Mouse (Mus musculus) CH12.LX (cell line): ENCODE measurements around the gene Gm20388. TPM values are rescaled to one million over a fixed set of nuclear protein-coding genes. Genes with fewer than 3 reads are reported as not detected.

Experiments used
- DNase-seq: peaks from one replicate; pipeline ENCODE4 v3.0.0-alpha.2; 2013; ENCODE audit errors: extremely low read depth
- H3K27ac ChIP-seq: 2 replicates; pipeline ENCODE4 v1.5.1; 2012; ENCODE audit warnings: low read depth, mild to moderate bottlenecking, control low read depth, moderate library complexity; ENCODE audit not compliant: insufficient read depth
- H3K27me3 ChIP-seq: replicated peaks from 2 replicates; pipeline ENCODE3; 2012; ENCODE audit warnings: inconsistent platforms
- H3K36me3 ChIP-seq, 2 experiments: replicated peaks in 1 of 2; 2 replicates each; pipeline versions ENCODE3 to v1.6.1; 2012; ENCODE audit warnings: inconsistent platforms in 1 of 2, low read length in 1 of 2, mild to moderate bottlenecking in 1 of 2, mixed read lengths in 1 of 2, moderate library complexity in 1 of 2; ENCODE audit not compliant: control insufficient read depth in 1 of 2, insufficient read depth in 1 of 2
- H3K4me1 ChIP-seq, 2 experiments: 2 replicates each; pipeline ENCODE4 v1.6.1; 2012; ENCODE audit warnings: inconsistent platforms in 1 of 2, moderate library complexity in 1 of 2; ENCODE audit not compliant: insufficient read depth in 2 of 2, control insufficient read depth in 1 of 2
- H3K4me2 ChIP-seq: 2 replicates; pipeline ENCODE4 v1.6.1; 2012; ENCODE audit warnings: low read depth, mild to moderate bottlenecking, control low read depth; ENCODE audit not compliant: poor library complexity, insufficient read depth, severe bottlenecking
- H3K4me3 ChIP-seq, 3 experiments: fragments of 150-350 bp in 1 of 3; sonication (generic) in 1 of 3; replicated peaks in 1 of 3; 2 replicates each; pipeline versions ENCODE3 to v1.5.1; 2011 to 2012; ENCODE audit warnings: low read depth in 2 of 3, low read length in 2 of 3, mild to moderate bottlenecking in 2 of 3, moderate library complexity in 2 of 3, control low read depth in 1 of 3, improper control_type of control experiment in 1 of 3, inconsistent platforms in 1 of 3, mixed read lengths in 1 of 3; ENCODE audit not compliant: poor library complexity in 1 of 3
- H3K79me2 ChIP-seq: replicated peaks from 2 replicates; pipeline ENCODE4 v1.6.1; 2012; ENCODE audit warnings: mild to moderate bottlenecking, moderate library complexity; ENCODE audit not compliant: control insufficient read depth, poor library complexity, insufficient read depth, severe bottlenecking; ENCODE audit errors: extremely low read depth
- H3K9ac ChIP-seq: 2 replicates; pipeline ENCODE4 v1.6.1; 2012; ENCODE audit warnings: low read depth, mild to moderate bottlenecking, control low read depth, moderate library complexity; ENCODE audit not compliant: insufficient read depth
- H3K9me3 ChIP-seq: replicated peaks from 2 replicates; pipeline ENCODE3; 2012; ENCODE audit warnings: low read length, inconsistent platforms, mixed read lengths
- BHLHE40 ChIP-seq: IDR thresholded peaks from 2 replicates; pipeline ENCODE4 v1.6.1; 2011; ENCODE audit warnings: mild to moderate bottlenecking, low read depth, low read length, improper control_type of control experiment
- CHD1 ChIP-seq: IDR thresholded peaks from 2 replicates; pipeline ENCODE4 v1.6.1; 2012; ENCODE audit warnings: low read depth, low read length, improper control_type of control experiment, inconsistent platforms
- CHD2 ChIP-seq: IDR thresholded peaks from 2 replicates; pipeline ENCODE4 v1.6.1; 2011; ENCODE audit warnings: low read length, improper control_type of control experiment
- ELF1 ChIP-seq: IDR thresholded peaks from 2 replicates; pipeline ENCODE4 v1.6.1; 2014; ENCODE audit warnings: low read depth, mild to moderate bottlenecking, inconsistent platforms, low read length, improper control_type of control experiment
- EP300 ChIP-seq: IDR thresholded peaks from 2 replicates; pipeline ENCODE4 v1.6.1; 2011; ENCODE audit warnings: low read length, improper control_type of control experiment
- ETS1 ChIP-seq: conservative IDR thresholded peaks from 2 replicates; pipeline ENCODE4 v1.6.1; 2012; ENCODE audit warnings: low read depth, mild to moderate bottlenecking, inconsistent platforms, low read length, improper control_type of control experiment, moderate library complexity
- GABPA ChIP-seq: IDR thresholded peaks from 2 replicates; pipeline ENCODE4 v1.6.1; 2012; ENCODE audit warnings: low read depth, low read length, improper control_type of control experiment, inconsistent platforms; ENCODE audit not compliant: insufficient replicate concordance
- HCFC1 ChIP-seq: IDR thresholded peaks from 2 replicates; pipeline ENCODE4 v1.6.1; 2012; ENCODE audit warnings: low read depth, mild to moderate bottlenecking, inconsistent platforms, low read length, improper control_type of control experiment
- IRF4 ChIP-seq: IDR thresholded peaks from 2 replicates; pipeline ENCODE4 v1.6.1; 2014; ENCODE audit warnings: low read depth, mild to moderate bottlenecking, inconsistent platforms, low read length, improper control_type of control experiment
- JUN ChIP-seq: IDR thresholded peaks from 2 replicates; pipeline ENCODE4 v1.6.1; 2011; ENCODE audit warnings: low read depth, mild to moderate bottlenecking, low read length, improper control_type of control experiment, moderate library complexity; ENCODE audit not compliant: insufficient read depth
- JUND ChIP-seq: conservative IDR thresholded peaks from 2 replicates; pipeline ENCODE4 v1.6.1; 2011; ENCODE audit warnings: low read depth, low read length, improper control_type of control experiment
- KAT2A ChIP-seq: IDR thresholded peaks from 2 replicates; pipeline ENCODE4 v1.6.1; 2012; ENCODE audit warnings: low read length, improper control_type of control experiment, inconsistent platforms; ENCODE audit not compliant: insufficient replicate concordance
- MAFK ChIP-seq: IDR thresholded peaks from 2 replicates; pipeline ENCODE4 v1.6.1; 2011; ENCODE audit warnings: low read length, improper control_type of control experiment; ENCODE audit not compliant: insufficient replicate concordance
- MAX ChIP-seq: IDR thresholded peaks from 2 replicates; pipeline ENCODE4 v1.6.1; 2011; ENCODE audit warnings: low read length, improper control_type of control experiment
- MAZ ChIP-seq: IDR thresholded peaks from 2 replicates; pipeline ENCODE4 v1.6.1; 2012; ENCODE audit warnings: low read depth, mild to moderate bottlenecking, inconsistent platforms, low read length, improper control_type of control experiment, moderate library complexity
- MXI1 ChIP-seq: IDR thresholded peaks from 2 replicates; pipeline ENCODE4 v1.6.1; 2011; ENCODE audit warnings: mild to moderate bottlenecking, low read depth, low read length, improper control_type of control experiment
- MYC ChIP-seq: IDR thresholded peaks from 2 replicates; pipeline ENCODE4 v1.6.1; 2011; ENCODE audit warnings: low read depth, mild to moderate bottlenecking, improper control_type of control experiment, low read length
- NELFE ChIP-seq: IDR thresholded peaks from 2 replicates; pipeline ENCODE4 v1.6.1; 2011; ENCODE audit warnings: low read depth, low read length, improper control_type of control experiment
- POLR2A ChIP-seq: IDR thresholded peaks from 2 replicates; pipeline ENCODE4 v1.6.1; 2011; ENCODE audit warnings: low read depth, mild to moderate bottlenecking, improper control_type of control experiment, low read length
- POLR2AphosphoS2 ChIP-seq: IDR thresholded peaks from 2 replicates; pipeline ENCODE4 v1.6.1; 2011; ENCODE audit warnings: low read depth, low read length, improper control_type of control experiment
- RAD21 ChIP-seq: IDR thresholded peaks from 2 replicates; pipeline ENCODE4 v1.6.1; 2011; ENCODE audit warnings: low read depth, mild to moderate bottlenecking, low read length, improper control_type of control experiment, moderate library complexity
- RCOR1 ChIP-seq: conservative IDR thresholded peaks from 2 replicates; pipeline ENCODE4 v1.6.1; 2012; ENCODE audit warnings: low read depth, mild to moderate bottlenecking, inconsistent platforms, low read length, improper control_type of control experiment
- SMC3 ChIP-seq: IDR thresholded peaks from 2 replicates; pipeline ENCODE4 v1.6.1; 2011; ENCODE audit warnings: low read depth, low read length, improper control_type of control experiment
- TBP ChIP-seq: conservative IDR thresholded peaks from 2 replicates; pipeline ENCODE4 v1.6.1; 2011; ENCODE audit warnings: low read depth, low read length, improper control_type of control experiment
- USF2 ChIP-seq: conservative IDR thresholded peaks from 2 replicates; pipeline ENCODE4 v1.6.1; 2011; ENCODE audit warnings: low read depth, low read length, improper control_type of control experiment
- ZC3H11A ChIP-seq: IDR thresholded peaks from 2 replicates; pipeline ENCODE4 v1.6.1; 2012; ENCODE audit warnings: low read depth, mild to moderate bottlenecking, inconsistent platforms, low read length, improper control_type of control experiment
- ZMIZ1 ChIP-seq: IDR thresholded peaks from 2 replicates; pipeline ENCODE4 v1.6.1; 2012; ENCODE audit warnings: low read depth, mild to moderate bottlenecking, inconsistent platforms, low read length, improper control_type of control experiment
- ZNF384 ChIP-seq: IDR thresholded peaks from 2 replicates; pipeline ENCODE4 v1.6.1; 2012; ENCODE audit warnings: low read depth, low read length, improper control_type of control experiment, inconsistent platforms
- dilution Hi-C: fragments of 300-500 bp; cut with MboI; formaldehyde crosslinking; loops from 2 replicates; pipeline ENCODE4 v1.14.3; 2020; ENCODE audit warnings: low sequenced_read_pairs; ENCODE audit not compliant: extremely low pct_unique_long_range_greater_than_20kb, extremely low pct_ligation_motif_present
- in situ Hi-C: fragments of 300-500 bp; cut with MboI; formaldehyde crosslinking; loops from 3 replicates; pipeline ENCODE4 v1.14.3; 2019; ENCODE audit warnings: low sequenced_read_pairs, low pct_ligation_motif_present, low pct_unique_long_range_greater_than_20kb, mixed read lengths
- polyA plus RNA-seq: library from polyadenylated mRNA; unstranded; fragments of >175 nt; gene quantifications from 2 replicates; pipeline ENCODE4 v1.2.1, GENCODE M21; 2012; ENCODE audit warnings: low read depth; ENCODE audit not compliant: insufficient read length
- total RNA-seq, 2 experiments: library from RNA; depleted of rRNA; stranded (reverse); fragments of 300-350 nt in 1 of 2; fragments of >200 nt in 1 of 2; gene quantifications; 2 replicates each; pipeline ENCODE4 v1.2.3; 2012 to 2014

The Gm20388 gene
- total and polyA plus RNA-seq, 3 experiments, result 14.8 to 26.3 (median 22.2) TPM

DNA sequence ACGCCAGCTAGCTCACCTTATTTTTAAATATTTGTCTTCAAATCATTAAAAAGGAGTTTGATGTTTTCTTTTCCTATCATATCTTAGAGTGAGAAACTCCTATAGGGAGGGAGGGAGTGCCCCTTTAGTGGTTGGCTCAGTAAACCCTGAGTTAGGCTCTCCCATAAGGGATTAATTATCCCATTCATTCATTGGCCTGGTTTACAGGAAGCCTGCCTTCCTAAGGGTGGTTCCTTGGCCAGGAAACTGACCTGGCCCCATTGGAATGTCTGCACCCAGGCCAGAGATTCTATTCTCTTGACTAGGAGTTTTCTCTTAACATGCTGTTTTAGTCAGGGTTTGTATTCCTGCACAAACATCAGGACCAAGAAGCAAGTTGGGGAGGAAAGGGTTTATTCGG, 3977.3 kb downstream of the Gm20388 start:
- H3K27ac ChIP-seq, result no peak overlapping the region
- H3K4me2 ChIP-seq, result no peak overlapping the region
- no peak overlapping the region for H3K4me3 ChIP-seq
- DNase-seq, result no peak
- no peaks in the 10 kb centered on the region for H3K79me2 ChIP-seq
- TF ChIP-seq MAFK (no peak), ZMIZ1 (no peak), USF2 (no peak), POLR2A (no peak), TBP (no peak), GABPA (no peak), HCFC1 (no peak), JUN (no peak), RCOR1 (no peak), JUND (no peak), CHD2 (no peak), SMC3 (no peak), RAD21 (no peak), EP300 (no peak), MAZ (no peak), ELF1 (no peak), POLR2AphosphoS2 (no peak), BHLHE40 (no peak)
- H3K27me3 ChIP-seq, result peaks cover 70% of the 10 kb centered on the region
- H3K9ac ChIP-seq, result no peak overlapping the region
- in situ Hi-C loops (no loop called here), dilution Hi-C loops (no loop called here)
- peaks cover 0 to 8% of the 10 kb centered on the region in 2 experiments; a peak in 2 of 4 replicates for H3K4me1 ChIP-seq
- peaks cover 5% of the 10 kb centered on the region for H3K9me3 ChIP-seq
- H3K36me3 ChIP-seq, result no peaks in the 10 kb centered on the region

GRCm38 (mm10) chr8:123889797-123890196, 3979.2 kb downstream of the Gm20388 start:
- Histone ChIP-seq H3K9me3 (peaks cover 5% of the 10 kb centered on the region), H3K36me3 (no peaks in the 10 kb centered on the region), H3K4me3 (no peak overlapping the region), H3K27ac (no peak overlapping the region), H3K27me3 (peaks cover 55% of the 10 kb centered on the region), H3K4me2 (no peak overlapping the region), H3K79me2 (no peaks in the 10 kb centered on the region), H3K9ac (no peak overlapping the region), H3K4me1 (peaks cover 0 to 4% of the 10 kb centered on the region in 2 experiments; a peak in 2 of 4 replicates)
- dilution Hi-C loops, result no loop called here
- no peak for TF ChIP-seq ZC3H11A
- no peak for TF ChIP-seq MAZ
- no peak for TF ChIP-seq JUN
- no peak for TF ChIP-seq MAX
- TF ChIP-seq SMC3, result no peak
- TF ChIP-seq CHD1, result no peak
- no peak for TF ChIP-seq IRF4
- no peak for TF ChIP-seq RCOR1
- no peak for TF ChIP-seq ETS1
- no peak for TF ChIP-seq MAFK
- no peak for TF ChIP-seq TBP
- TF ChIP-seq EP300, result no peak
- no peak for TF ChIP-seq RAD21
- TF ChIP-seq NELFE, result no peak
- TF ChIP-seq KAT2A, result no peak
- no peak for TF ChIP-seq MYC
- TF ChIP-seq MXI1, result no peak
- TF ChIP-seq HCFC1, result no peak
- no peak for TF ChIP-seq ZNF384
- in situ Hi-C loops, result no loop called here
- DNase-seq, result no peak
